In the genomic region with DNA sequence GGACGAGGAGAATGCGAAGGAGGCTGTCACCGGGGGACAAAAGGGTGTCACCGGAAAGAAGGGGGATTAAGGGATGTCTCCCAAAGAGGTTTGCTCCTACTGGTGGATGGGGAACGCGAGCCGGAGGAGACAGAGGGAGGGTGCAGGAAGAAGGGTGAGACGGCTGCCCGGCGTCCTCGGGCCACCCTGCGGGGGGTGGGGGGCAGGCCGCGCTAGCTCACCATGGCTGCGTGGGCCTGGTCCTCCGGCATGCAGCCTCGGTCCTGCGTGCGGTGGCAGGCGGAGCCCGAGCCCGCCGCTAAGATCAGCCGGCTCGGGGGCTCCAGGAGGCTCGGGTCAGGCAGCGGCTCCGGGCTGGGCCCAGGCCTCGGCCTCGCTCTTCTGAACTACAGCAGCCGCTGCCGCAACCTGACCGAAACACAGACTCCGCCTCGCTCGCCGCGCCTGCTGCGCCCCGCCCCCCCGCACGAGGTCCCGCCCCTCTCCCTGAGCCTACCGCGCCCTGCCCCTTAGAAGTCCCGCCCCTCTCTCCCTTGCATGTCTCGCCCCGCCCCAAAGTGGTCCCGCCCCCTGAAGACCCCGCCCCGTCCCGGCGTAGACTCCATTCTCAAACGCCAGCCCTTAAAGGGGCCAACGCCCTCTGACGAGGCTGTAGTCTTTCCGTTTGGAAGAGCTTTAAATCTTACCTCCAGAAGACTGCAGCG, we compare ENCODE assay signal across 8 mouse cellular contexts. TPM values are rescaled to one million over a fixed set of nuclear protein-coding genes. Genes with fewer than 3 reads are reported as not detected.
DNase-seq lines count a peak whose midpoint lies in the region; ATAC-seq and TF ChIP-seq lines count a peak whose summit lies in the region.

Zyg11b (minus strand) TSS at position 427 of the 704 bp plus-strand sequence.

- no peak for TF ChIP-seq CTCF in cerebellum, adult 2 months (IDR thresholded peaks at IDR 0.05; ENCODE audit: borderline replicate concordance, insufficient read depth, low read depth, low read length)
- TF ChIP-seq CTCF in forebrain, postnatal 0 days (IDR thresholded peaks at IDR 0.05; ENCODE audit: low read depth): peak; percentile 25; the same call in 1 of the 2 replicates
- peak; percentile 17; the same call in 1 of the 2 replicates for TF ChIP-seq CTCF in lung, postnatal 0 days (IDR thresholded peaks at IDR 0.05)

- peak within 1 kb of the TSS; percentile 30 for H3K27ac ChIP-seq in cerebellum, adult 2 months (ENCODE audit: insufficient read depth, low read length)
- peak within 1 kb of the TSS; percentile 94 for H3K27ac ChIP-seq in forebrain, postnatal 0 days (ENCODE audit: low read depth, low read length)
- H3K27ac ChIP-seq in lung, postnatal 0 days (ENCODE audit: low read length): peak within 1 kb of the TSS; percentile 93

- peak; percentile 67 for TF ChIP-seq POLR2A in cerebellum, adult 2 months (IDR thresholded peaks at IDR 0.05; ENCODE audit: borderline replicate concordance, insufficient read depth, low read length)

- H3K4me2 ChIP-seq in forebrain, postnatal 0 days (ENCODE audit: low read depth): peak within 1 kb of the TSS; percentile 64
- peak within 1 kb of the TSS; percentile 80 for H3K4me2 ChIP-seq in lung, postnatal 0 days (replicated peaks; ENCODE audit: low read depth, low read length)

- H3K4me1 ChIP-seq in cerebellum, adult 2 months (ENCODE audit: control insufficient read depth, insufficient read depth, low read length): peaks cover 9% of the 10 kb centered on the region; the same call in 1 of the 2 replicates
- peaks cover 14% of the 10 kb centered on the region for H3K4me1 ChIP-seq in forebrain, postnatal 0 days (ENCODE audit: insufficient read depth)
- peaks cover 11% of the 10 kb centered on the region; the same call in 1 of the 2 replicates for H3K4me1 ChIP-seq in lung, postnatal 0 days (ENCODE audit: insufficient read depth, low read depth, low read length)

- H3K4me3 ChIP-seq in cerebellum, adult 2 months (replicated peaks; ENCODE audit: insufficient read depth, low read depth, low read length): peak within 1 kb of the TSS; percentile 93
- H3K4me3 ChIP-seq in forebrain, postnatal 0 days (ENCODE audit: low read depth, low read length): peak within 1 kb of the TSS; percentile 89
- H3K4me3 ChIP-seq in lung, postnatal 0 days (ENCODE audit: low read depth, low read length): peak within 1 kb of the TSS; percentile 91

- no peak for TF ChIP-seq EP300 in lung, postnatal 0 days (IDR thresholded peaks at IDR 0.05)

- H3K9ac ChIP-seq in forebrain, postnatal 0 days: peak within 1 kb of the TSS; percentile 92
- peak within 1 kb of the TSS; percentile 71 for H3K9ac ChIP-seq in lung, postnatal 0 days (replicated peaks; ENCODE audit: low read depth)

- no peaks in the 10 kb centered on the region for H3K9me3 ChIP-seq in forebrain, postnatal 0 days (ENCODE audit: low read length)
- no peaks in the 10 kb centered on the region for H3K9me3 ChIP-seq in lung, postnatal 0 days (ENCODE audit: low read length)

- H3K36me3 ChIP-seq in forebrain, postnatal 0 days (ENCODE audit: insufficient read depth): no peaks in the 10 kb centered on the region
- H3K36me3 ChIP-seq in lung, postnatal 0 days (ENCODE audit: insufficient read depth, low read length): no peaks in the 10 kb centered on the region

- DNase-seq in MEL-GATA-1-ER (ENCODE audit: extremely low read depth, low read depth): peak; percentile 62
- DNase-seq in cerebellum, adult 2 months: peak; percentile 89 to 90
- peak; percentile 94 for DNase-seq in forebrain, postnatal 0 days
- DNase-seq in heart, postnatal 4 days: peak; percentile 92
- DNase-seq in layer of hippocampus, adult 9-11 months: peak; percentile 87
- peak; percentile 98 for DNase-seq in lung, postnatal 0 days (ENCODE audit: low spot score)
- peak; percentile 75 for DNase-seq in ovary, postnatal 14 days (ENCODE audit: low spot score)
- peak; percentile 92 for DNase-seq in thymus, postnatal 14 days

- no peaks in the 10 kb centered on the region for H3K27me3 ChIP-seq in cerebellum, adult 2 months (ENCODE audit: control insufficient read depth, insufficient read depth, low read length)
- no peaks in the 10 kb centered on the region for H3K27me3 ChIP-seq in forebrain, postnatal 0 days (ENCODE audit: insufficient read depth, low read length)
- H3K27me3 ChIP-seq in lung, postnatal 0 days (replicated peaks; ENCODE audit: insufficient read depth, low read length): no peaks in the 10 kb centered on the region

- WGBS in cerebellum, adult 2 months: under 1% methylated on average over 54 of the region's 58 CpGs
- WGBS in forebrain, postnatal 0 days: 1% methylated on average over 47 of the region's 58 CpGs
- 2% methylated on average over 36 of the region's 58 CpGs for WGBS in lung, postnatal 0 days

- peak; percentile 96 for ATAC-seq in forebrain, postnatal 0 days
- peak; percentile 97 for ATAC-seq in lung, postnatal 0 days

RNA-seq across cellular contexts. Expression of gene Zyg11b, which starts in this region (rescaled TPM):
- polyA plus RNA-seq in cerebellum, adult 2 months (2012; rRNA removed): 39.1 and 39.4 TPM in 2 replicates
- 142 and 151 TPM in 2 replicates for total RNA-seq in forebrain, postnatal 0 days (2014; rRNA removed)
- 18.8 and 23.8 TPM in 2 replicates for polyA plus RNA-seq in forebrain, postnatal 0 days (2015; fragmentation: Nextera tagmentation; extraction: Ambion mirVana)
- 10 to 100 TPM; 30.9 to 31.4 TPM for total RNA-seq in heart, postnatal 4 days (2021)
- polyA plus RNA-seq in lung, postnatal 0 days (2015; fragmentation: Nextera tagmentation; extraction: Ambion mirVana): 4.7 and 5.2 TPM in 2 replicates

Comparison
In these comparisons a context has a peak if more than half of its experiments do, and no peak if none do; other contexts are left out.
1. Peak in every context shown above with its lines: DNase-seq, ATAC-seq, H3K4me3 ChIP-seq and H3K27ac ChIP-seq.
2. H3K27ac ChIP-seq: peak in every context shown above with its lines; median percentile 94 in forebrain, postnatal 0 days; 93 in lung, postnatal 0 days; 30 in cerebellum, adult 2 months.